Mouse (Mus musculus): ENCODE measurements at regions not wholly inside any gene's neighbourhood (a gene's known extent, or its start where the extent isn't known, plus 50 kb on each side); places are given as distances from the start of the nearest gene placed in this dataset.

GRCm38 (mm10) chr10:67645821-67646220 is 97.1 kb upstream of the Ado start:
- Histone ChIP-seq H3K27ac (replicated peaks; ENCODE audit: low read depth, low read length) (no peak overlapping the region), H3K27me3 (ENCODE audit: control insufficient read depth, insufficient read depth, low read length) (no peaks in the 10 kb centered on the region), H3K4me3 (ENCODE audit: low read depth, low read length) (no peak overlapping the region), H3K9ac (replicated peaks; ENCODE audit: low read length) (no peak overlapping the region), H3K4me1 (ENCODE audit: control insufficient read depth, insufficient read depth, low read length) (no peaks in the 10 kb centered on the region; the same call in 1 of the 2 replicates), H3K9me3 (replicated peaks; ENCODE audit: control insufficient read depth, low read length) (no peaks in the 10 kb centered on the region), H3K36me3 (replicated peaks; ENCODE audit: control insufficient read depth, insufficient read depth, low read depth, low read length) (no peaks in the 10 kb centered on the region), H3K4me2 (ENCODE audit: low read depth, low read length) (no peak overlapping the region)
- ATAC-seq (replicated peaks; ENCODE audit: insufficient number of reproducible peaks, low FRiP score, low TSS enrichment, low read depth) (no peak), DNase-seq (ENCODE audit: low spot score) (no peak)
- WGBS = 43% methylated on average over 3 of the region's 3 CpGs

- no peaks in the 10 kb centered on the region for H3K9me3 ChIP-seq (replicated peaks; ENCODE audit: control insufficient read depth, low read length)
- no peaks in the 10 kb centered on the region for H3K36me3 ChIP-seq (replicated peaks; ENCODE audit: control insufficient read depth, insufficient read depth, low read depth, low read length)
- DNase-seq (ENCODE audit: low spot score) (peak; percentile 31), ATAC-seq (replicated peaks; ENCODE audit: insufficient number of reproducible peaks, low FRiP score, low TSS enrichment, low read depth) (no peak)
- H3K4me2 ChIP-seq (ENCODE audit: low read depth, low read length) = no peak overlapping the region
- no peaks in the 10 kb centered on the region for H3K27me3 ChIP-seq (ENCODE audit: control insufficient read depth, insufficient read depth, low read length)
- H3K4me1 ChIP-seq (ENCODE audit: control insufficient read depth, insufficient read depth, low read length) = no peaks in the 10 kb centered on the region; the same call in 1 of the 2 replicates
- H3K9ac ChIP-seq (replicated peaks; ENCODE audit: low read length) = no peak overlapping the region
- H3K27ac ChIP-seq (replicated peaks; ENCODE audit: low read depth, low read length) = no peak overlapping the region
- no peak overlapping the region for H3K4me3 ChIP-seq (ENCODE audit: low read depth, low read length)
- 42% methylated on average over 1 of the region's 1 CpGs for WGBS
Observed at GRCm38 (mm10) chr10:67644280-67644679, 95.5 kb upstream of the Ado start.

- no peak overlapping the region for H3K4me2 ChIP-seq (ENCODE audit: low read depth, low read length)
- no peak overlapping the region for H3K27ac ChIP-seq (replicated peaks; ENCODE audit: low read depth, low read length)
- H3K4me1 ChIP-seq (ENCODE audit: control insufficient read depth, insufficient read depth, low read length) = no peaks in the 10 kb centered on the region; the same call in 1 of the 2 replicates
- no peaks in the 10 kb centered on the region for H3K36me3 ChIP-seq (replicated peaks; ENCODE audit: control insufficient read depth, insufficient read depth, low read depth, low read length)
- no peaks in the 10 kb centered on the region for H3K27me3 ChIP-seq (ENCODE audit: control insufficient read depth, insufficient read depth, low read length)
- no peak overlapping the region for H3K4me3 ChIP-seq (ENCODE audit: low read depth, low read length)
- H3K9me3 ChIP-seq (replicated peaks; ENCODE audit: control insufficient read depth, low read length) = no peaks in the 10 kb centered on the region
- WGBS = 47% methylated on average over 7 of the region's 7 CpGs
- H3K9ac ChIP-seq (replicated peaks; ENCODE audit: low read length) = no peak overlapping the region
- DNase-seq (ENCODE audit: low spot score) (no peak), ATAC-seq (replicated peaks; ENCODE audit: insufficient number of reproducible peaks, low FRiP score, low TSS enrichment, low read depth) (no peak)
Observed at GRCm38 (mm10) chr10:67643685-67644084, 94.9 kb upstream of the Ado start.

GRCm38 (mm10) chr10:67637339-67637738 is 88.6 kb upstream of the Ado start:
- Histone ChIP-seq H3K4me2 (ENCODE audit: low read depth, low read length) (no peak overlapping the region), H3K9ac (replicated peaks; ENCODE audit: low read length) (no peak overlapping the region), H3K27ac (replicated peaks; ENCODE audit: low read depth, low read length) (no peak overlapping the region), H3K9me3 (replicated peaks; ENCODE audit: control insufficient read depth, low read length) (no peaks in the 10 kb centered on the region), H3K36me3 (replicated peaks; ENCODE audit: control insufficient read depth, insufficient read depth, low read depth, low read length) (no peaks in the 10 kb centered on the region), H3K27me3 (ENCODE audit: control insufficient read depth, insufficient read depth, low read length) (no peaks in the 10 kb centered on the region), H3K4me3 (ENCODE audit: low read depth, low read length) (no peak overlapping the region), H3K4me1 (ENCODE audit: control insufficient read depth, insufficient read depth, low read length) (no peaks in the 10 kb centered on the region)
- ATAC-seq (replicated peaks; ENCODE audit: insufficient number of reproducible peaks, low FRiP score, low TSS enrichment, low read depth) = no peak
- 67% methylated on average over 5 of the region's 5 CpGs for WGBS
- peak; percentile 30 for DNase-seq (ENCODE audit: low spot score)

- H3K4me2 ChIP-seq (ENCODE audit: low read depth, low read length) = peak overlapping the region; percentile 31
- no peaks in the 10 kb centered on the region for H3K9me3 ChIP-seq (replicated peaks; ENCODE audit: control insufficient read depth, low read length)
- H3K9ac ChIP-seq (replicated peaks; ENCODE audit: low read length) = no peak overlapping the region
- H3K4me3 ChIP-seq (ENCODE audit: low read depth, low read length) = no peak overlapping the region
- H3K4me1 ChIP-seq (ENCODE audit: control insufficient read depth, insufficient read depth, low read length) = no peaks in the 10 kb centered on the region
- WGBS = 2% methylated on average over 13 of the region's 13 CpGs
- DNase-seq (ENCODE audit: low spot score) (peak; percentile 72), ATAC-seq (replicated peaks; ENCODE audit: insufficient number of reproducible peaks, low FRiP score, low TSS enrichment, low read depth) (0 out of 2 replicates have a peak, but pooled peaks have one; percentile 18)
- no peaks in the 10 kb centered on the region for H3K36me3 ChIP-seq (replicated peaks; ENCODE audit: control insufficient read depth, insufficient read depth, low read depth, low read length)
- H3K27ac ChIP-seq (replicated peaks; ENCODE audit: low read depth, low read length) = no peak overlapping the region
- no peaks in the 10 kb centered on the region for H3K27me3 ChIP-seq (ENCODE audit: control insufficient read depth, insufficient read depth, low read length)
Observed at GRCm38 (mm10) chr10:67636569-67636968, 87.8 kb upstream of the Ado start.

- Histone ChIP-seq H3K9ac (replicated peaks; ENCODE audit: low read length) (no peak overlapping the region), H3K9me3 (replicated peaks; ENCODE audit: control insufficient read depth, low read length) (no peaks in the 10 kb centered on the region), H3K4me1 (ENCODE audit: control insufficient read depth, insufficient read depth, low read length) (no peaks in the 10 kb centered on the region), H3K27me3 (ENCODE audit: control insufficient read depth, insufficient read depth, low read length) (no peaks in the 10 kb centered on the region), H3K4me2 (ENCODE audit: low read depth, low read length) (no peak overlapping the region), H3K4me3 (ENCODE audit: low read depth, low read length) (no peak overlapping the region), H3K36me3 (replicated peaks; ENCODE audit: control insufficient read depth, insufficient read depth, low read depth, low read length) (no peaks in the 10 kb centered on the region), H3K27ac (replicated peaks; ENCODE audit: low read depth, low read length) (no peak overlapping the region)
- ATAC-seq (replicated peaks; ENCODE audit: insufficient number of reproducible peaks, low FRiP score, low TSS enrichment, low read depth) (no peak), DNase-seq (ENCODE audit: low spot score) (no peak)
- WGBS = 83% methylated on average over 4 of the region's 4 CpGs
Observed at GRCm38 (mm10) chr10:67634795-67635194, 86.0 kb upstream of the Ado start.

- ATAC-seq (replicated peaks; ENCODE audit: insufficient number of reproducible peaks, low FRiP score, low TSS enrichment, low read depth) = no peak
Observed at GRCm38 (mm10) chr10:67633063-67633462, 84.3 kb upstream of the Ado start.

GRCm38 (mm10) chr10:67623338-67623737 is 74.6 kb upstream of the Ado start:
- Histone ChIP-seq H3K36me3 (replicated peaks; ENCODE audit: control insufficient read depth, insufficient read depth, low read depth, low read length) (no peaks in the 10 kb centered on the region), H3K27me3 (ENCODE audit: control insufficient read depth, insufficient read depth, low read length) (no peaks in the 10 kb centered on the region), H3K27ac (replicated peaks; ENCODE audit: low read depth, low read length) (no peak overlapping the region), H3K4me3 (ENCODE audit: low read depth, low read length) (no peak overlapping the region), H3K9ac (replicated peaks; ENCODE audit: low read length) (no peak overlapping the region), H3K9me3 (replicated peaks; ENCODE audit: control insufficient read depth, low read length) (no peaks in the 10 kb centered on the region), H3K4me2 (ENCODE audit: low read depth, low read length) (no peak overlapping the region), H3K4me1 (ENCODE audit: control insufficient read depth, insufficient read depth, low read length) (no peaks in the 10 kb centered on the region)
- ATAC-seq (replicated peaks; ENCODE audit: insufficient number of reproducible peaks, low FRiP score, low TSS enrichment, low read depth) = no peak
- 82% methylated on average over 12 of the region's 12 CpGs for WGBS
- DNase-seq (ENCODE audit: low spot score) = no peak

More at GRCm38 (mm10) chr10:67633063-67633462, 84.3 kb upstream of the Ado start:
- DNase-seq (ENCODE audit: low spot score) = no peak
- Histone ChIP-seq H3K4me1 (ENCODE audit: control insufficient read depth, insufficient read depth, low read length) (no peaks in the 10 kb centered on the region), H3K9me3 (replicated peaks; ENCODE audit: control insufficient read depth, low read length) (no peaks in the 10 kb centered on the region), H3K27ac (replicated peaks; ENCODE audit: low read depth, low read length) (no peak overlapping the region), H3K4me2 (ENCODE audit: low read depth, low read length) (no peak overlapping the region), H3K36me3 (replicated peaks; ENCODE audit: control insufficient read depth, insufficient read depth, low read depth, low read length) (no peaks in the 10 kb centered on the region), H3K27me3 (ENCODE audit: control insufficient read depth, insufficient read depth, low read length) (no peaks in the 10 kb centered on the region), H3K9ac (replicated peaks; ENCODE audit: low read length) (no peak overlapping the region), H3K4me3 (ENCODE audit: low read depth, low read length) (no peak overlapping the region)
- WGBS = 95% methylated on average over 7 of the region's 7 CpGs

All from embryonic facial prominence, embryonic 11.5 days (tissue).